Mouse (Mus musculus) adrenal gland, postnatal 14 days (tissue): Measurements from ENCODE around the gene Smg7. TPM values are rescaled to one million over a fixed set of nuclear protein-coding genes. Genes with fewer than 3 reads are reported as not detected.
"Not testable (repeated sequence)": the region's sequence is repeated elsewhere in the genome, so short reads cannot be mapped to it uniquely, and the experiment has no call there.

Experiments
- DNase-seq: peaks from one replicate; pipeline ENCODE4 v3.0.0; 2021; ENCODE audit warnings: mixed read lengths
- long read RNA-seq, 2 experiments: library from polyadenylated mRNA; stranded (forward); transcript quantifications; one replicate each; pipeline ENCODE4 v2.0.0; 2021
- total RNA-seq: library from RNA; stranded (reverse); gene quantifications from 2 replicates; pipeline ENCODE4 v1.2.3, GENCODE M21; 2021

The Smg7 gene
- total RNA-seq = 55.5 and 58.0 TPM in 2 replicates
- long read RNA-seq, experiment 1, partial matches to known transcripts = 2 of 5 reads
- long read RNA-seq, experiment 1, other reads (novel, unspliced or antisense) = 3 of 5 reads
- long read RNA-seq, experiment 2, partial matches to known transcripts = 1 of 4 reads
- long read RNA-seq, experiment 2, other reads (novel, unspliced or antisense) = 3 of 4 reads

DNA sequence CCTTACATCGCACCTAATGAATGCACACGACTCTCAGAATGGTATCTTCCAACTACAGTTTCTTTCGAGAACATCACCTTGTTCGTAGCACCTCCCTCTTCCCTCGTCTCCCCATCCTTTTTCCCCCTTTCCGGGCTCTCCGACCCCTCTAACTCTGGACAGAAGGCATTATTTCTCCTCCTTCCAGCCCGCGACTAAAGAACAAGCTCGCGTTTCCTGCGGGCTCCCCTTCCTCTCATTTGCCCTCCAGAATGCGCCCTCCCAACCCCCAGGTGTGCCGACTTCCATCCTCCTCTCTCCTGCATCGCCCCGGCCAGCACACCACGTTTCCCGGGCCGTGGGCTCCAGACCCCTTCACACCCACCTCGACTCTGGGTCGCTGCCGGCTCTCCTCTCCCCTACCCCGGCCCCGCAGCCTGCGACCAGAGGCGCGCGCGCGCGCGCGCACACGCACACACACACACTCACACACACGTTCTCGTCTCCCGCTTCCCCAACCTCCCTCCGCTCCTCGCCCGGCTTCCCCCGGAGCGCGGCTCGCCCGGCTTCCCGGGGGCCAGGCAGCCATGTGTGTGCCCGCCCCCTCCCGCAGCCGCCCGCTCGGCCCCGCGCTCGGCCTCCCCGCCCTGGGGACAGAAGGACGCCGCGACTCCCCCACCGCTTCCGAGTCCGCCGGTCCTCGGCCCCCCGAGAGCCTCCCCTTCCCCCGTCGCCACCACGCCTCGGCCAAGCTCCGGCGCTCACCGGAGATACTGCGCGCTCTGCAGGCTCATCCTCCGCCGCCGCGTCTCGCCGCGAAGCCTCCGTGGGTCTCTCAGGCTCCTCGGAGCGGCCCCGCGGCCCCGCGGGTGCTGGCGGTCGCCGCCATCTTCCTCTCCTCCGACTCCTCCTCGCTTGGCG is at the start of gene Smg7:
Smg7 (minus strand) TSS at position 882 of the 900 bp plus-strand sequence.
- peak; percentile 78 for DNase-seq

DNA sequence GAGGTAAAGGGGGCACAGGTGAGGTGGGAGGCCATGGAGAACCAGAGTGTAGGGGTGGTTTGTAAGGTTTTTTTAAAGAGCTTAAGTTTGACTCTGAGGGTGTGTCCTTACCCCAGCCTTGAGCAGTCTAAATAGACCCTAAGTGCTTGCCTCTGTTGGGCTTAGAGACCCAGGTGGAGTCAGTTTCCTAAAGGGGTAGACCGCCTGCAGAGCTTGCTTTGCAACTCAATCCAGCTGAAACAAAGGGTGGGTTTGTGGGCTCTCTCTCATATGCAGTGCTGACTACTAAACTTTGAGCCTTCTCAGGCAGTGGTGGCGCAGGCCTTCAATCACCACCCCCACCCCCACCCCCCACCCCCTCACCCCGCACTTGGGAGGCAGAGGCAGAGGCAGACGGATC is 40.5 kb upstream of the Smg7 start:
- DNase-seq = no peak

DNA sequence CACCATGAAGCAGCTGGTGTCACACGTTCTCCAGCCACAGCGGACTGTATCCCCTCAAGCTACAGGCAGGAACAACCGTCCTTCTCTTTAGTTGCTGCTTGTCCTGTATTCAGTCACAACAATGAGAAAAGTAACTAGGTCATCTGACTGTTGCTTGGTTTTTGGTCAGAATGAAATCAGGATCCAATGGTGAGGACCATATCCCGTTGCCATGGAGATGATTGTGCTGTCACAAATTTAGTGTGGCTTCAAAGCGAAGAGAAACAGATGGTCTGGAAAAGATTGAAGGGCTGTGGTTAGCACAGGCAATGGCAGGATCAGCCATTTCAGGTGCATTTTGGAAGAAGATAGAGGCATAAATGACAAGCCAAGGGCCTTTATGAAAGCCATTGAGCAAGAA is 33.9 kb upstream of the Smg7 start:
- DNase-seq = no peak

DNA sequence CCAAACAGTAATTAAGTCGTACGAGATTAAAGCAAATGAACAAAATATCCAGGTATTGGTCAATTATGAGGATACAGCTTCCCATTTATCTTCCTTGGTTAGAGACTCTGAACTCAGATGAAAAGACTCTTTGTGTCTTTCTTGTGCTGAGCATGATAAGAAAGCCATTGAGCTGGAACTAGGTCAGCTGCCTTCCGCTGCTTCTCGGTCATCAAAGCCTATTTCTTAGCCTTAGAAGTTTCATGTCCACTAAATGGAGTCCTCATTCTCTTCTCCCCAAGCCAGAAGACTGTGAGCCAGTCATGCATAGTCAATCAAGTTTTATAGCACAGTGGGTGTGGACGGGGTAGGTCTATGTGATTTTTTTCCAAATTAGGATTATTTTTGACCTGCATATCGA is 33.0 kb upstream of the Smg7 start:
- no peak for DNase-seq

DNA sequence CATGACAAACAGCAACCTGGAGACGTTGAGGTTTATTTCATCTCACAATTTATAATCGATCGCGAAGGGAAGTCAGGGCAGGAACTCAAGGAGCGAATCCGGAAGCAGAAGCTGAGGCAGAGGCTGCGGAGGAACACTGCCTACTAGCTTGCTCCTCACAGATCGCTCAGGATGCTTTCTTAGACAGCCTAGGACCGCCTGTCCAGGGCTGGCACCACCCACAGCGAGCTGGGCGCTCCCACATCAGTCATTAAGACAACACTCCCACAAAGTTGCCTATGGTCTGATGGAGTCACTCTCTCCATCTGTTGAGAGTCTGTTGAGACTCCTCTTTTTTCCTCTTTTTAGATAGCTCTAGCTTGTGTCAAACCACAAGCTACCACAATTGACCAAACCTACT is 31.5 kb upstream of the Smg7 start:
- DNase-seq = no peak

DNA sequence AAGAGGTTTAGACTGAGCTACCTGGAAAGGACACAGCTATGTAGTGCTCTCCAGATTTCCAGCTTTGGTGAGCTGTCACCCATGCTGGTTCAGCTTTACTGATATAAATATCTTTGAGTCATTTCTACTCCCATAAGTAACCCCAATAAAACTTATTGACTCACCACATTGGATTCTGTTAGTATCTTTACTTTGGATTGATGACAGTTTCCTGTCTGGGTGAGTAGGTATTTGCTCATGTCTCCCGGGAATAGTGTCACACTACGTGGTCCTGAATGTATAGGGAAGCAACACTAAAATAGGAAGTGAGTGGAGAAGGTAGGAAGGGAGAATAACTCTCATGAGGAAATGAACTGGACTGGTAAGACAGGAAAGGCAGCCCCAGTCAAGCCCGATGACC is 19.3 kb upstream of the Smg7 start:
- DNase-seq = no peak

DNA sequence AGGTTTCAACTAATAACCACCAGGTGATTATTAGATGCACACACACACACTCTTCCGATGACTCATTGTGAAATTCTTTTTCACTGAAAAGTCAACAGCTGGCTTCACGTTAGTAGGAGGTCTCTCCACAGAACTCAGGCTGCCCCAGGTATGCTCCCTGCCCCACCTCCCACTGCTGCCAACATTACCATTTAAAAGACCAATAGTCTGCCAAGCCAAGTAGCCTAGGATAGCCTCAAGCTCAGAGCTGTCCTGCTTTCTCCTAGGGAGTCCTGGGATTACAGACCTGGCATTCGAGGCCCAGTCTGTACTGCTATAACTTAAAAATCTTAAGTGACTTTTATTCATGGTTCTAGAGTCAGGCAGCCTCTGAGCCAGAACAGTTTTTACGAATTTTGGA is 15.2 kb upstream of the Smg7 start:
- no peak for DNase-seq

DNA sequence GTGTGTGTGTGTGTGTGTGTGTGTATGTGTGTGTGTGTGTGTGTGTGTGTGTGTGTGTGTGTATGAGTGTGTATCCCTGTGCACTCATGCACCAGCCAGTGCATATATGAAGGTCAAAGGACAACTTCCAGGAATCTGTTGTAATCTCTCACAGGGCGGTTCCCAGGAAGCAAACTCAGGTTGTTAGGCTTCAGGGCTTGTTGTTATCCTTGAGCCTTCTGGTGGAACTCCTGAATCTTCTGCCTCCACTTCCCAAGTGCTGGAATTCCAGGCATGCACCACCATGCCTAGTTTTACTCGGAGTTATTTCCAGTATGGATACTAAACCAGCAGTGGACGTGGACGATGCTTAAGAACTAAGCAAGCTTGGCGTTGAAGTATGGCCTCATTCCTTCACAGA is 14.5 kb upstream of the Smg7 start:
- no peak for DNase-seq

DNA sequence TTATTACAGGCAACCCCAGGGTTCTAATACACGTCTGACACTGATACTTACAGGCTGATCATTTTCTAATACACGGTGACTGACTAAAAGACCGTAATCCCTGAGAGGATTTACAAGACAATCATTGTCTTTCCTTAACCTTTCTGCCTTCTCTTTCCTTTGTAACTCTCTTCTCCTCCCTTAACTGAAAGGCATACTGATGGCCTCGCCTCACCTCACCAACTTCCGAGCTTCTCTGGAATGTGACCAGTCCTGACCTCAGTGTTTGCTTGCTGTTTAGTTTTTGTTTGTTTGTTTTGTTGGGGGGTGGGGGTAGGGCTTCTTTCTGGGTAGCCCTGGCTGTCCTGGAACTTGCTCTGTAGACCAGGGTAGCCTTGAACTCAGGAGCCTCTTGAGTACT is 13.3 kb upstream of the Smg7 start:
- no peak for DNase-seq

DNA sequence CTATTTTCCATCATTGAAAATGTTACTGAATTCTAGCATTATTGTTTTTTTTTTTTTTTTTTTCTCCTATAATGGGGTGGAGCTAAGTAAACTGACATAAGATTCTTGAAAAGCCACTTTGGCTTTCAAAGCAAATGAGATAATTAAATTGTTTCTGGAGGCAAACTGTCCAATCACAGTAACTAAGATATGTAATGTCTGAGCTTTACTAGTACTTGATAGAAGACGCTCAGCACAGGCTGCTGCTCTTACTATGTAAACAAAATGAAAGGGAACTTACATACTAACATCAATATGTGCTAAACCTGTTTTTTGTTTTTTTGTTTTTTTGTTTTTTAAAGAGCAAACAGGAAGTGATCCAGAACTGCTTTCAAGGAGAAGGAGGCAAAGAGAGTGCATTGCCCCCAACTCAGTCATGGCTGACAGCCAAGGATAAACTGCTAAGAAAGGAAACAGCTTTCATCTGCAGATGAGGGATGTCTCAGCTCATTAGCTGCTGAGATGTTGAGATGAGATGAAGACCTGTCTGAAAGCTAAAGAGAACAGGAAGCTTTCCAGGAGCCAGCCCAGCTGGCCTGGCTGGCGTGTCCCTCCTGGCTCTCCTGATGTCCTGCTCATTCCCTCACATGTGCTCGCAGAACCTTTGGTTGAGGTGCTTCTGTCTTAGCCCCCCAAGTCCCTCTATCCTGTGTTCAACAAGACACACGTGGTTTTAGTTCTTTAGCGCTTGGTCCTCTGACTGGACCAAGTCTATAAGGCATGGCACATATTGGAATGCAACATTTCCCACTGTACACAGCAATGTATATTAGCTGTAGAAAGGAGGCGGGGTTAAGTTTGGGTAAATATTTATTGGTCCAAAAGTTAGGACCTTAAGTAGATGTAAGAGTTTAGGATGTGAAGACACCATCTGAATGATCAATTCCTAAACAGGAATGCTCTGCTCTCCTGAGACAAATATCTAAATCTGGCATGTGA is 11.3 kb upstream of the Smg7 start:
- DNase-seq = no peak

DNA sequence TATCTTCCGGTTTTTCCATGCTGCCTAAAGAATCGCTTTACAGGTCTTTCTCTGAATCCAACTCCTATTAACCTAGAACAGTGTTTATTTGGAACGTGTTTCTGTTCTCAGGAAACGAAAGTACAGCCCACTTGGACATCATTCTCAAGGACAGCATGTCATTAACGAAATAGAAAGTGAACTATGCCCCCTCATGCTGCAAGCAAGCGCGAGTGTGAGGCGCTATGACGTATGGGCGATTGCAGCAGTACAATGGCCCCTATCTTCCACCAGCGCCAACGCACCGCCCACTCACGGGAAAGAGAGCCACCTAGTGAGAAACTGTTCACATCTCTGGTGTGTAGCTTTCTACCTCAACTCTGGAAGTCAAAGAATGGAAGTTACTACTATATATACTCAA is 2.0 kb upstream of the Smg7 start:
- peak; percentile 90 for DNase-seq

DNA sequence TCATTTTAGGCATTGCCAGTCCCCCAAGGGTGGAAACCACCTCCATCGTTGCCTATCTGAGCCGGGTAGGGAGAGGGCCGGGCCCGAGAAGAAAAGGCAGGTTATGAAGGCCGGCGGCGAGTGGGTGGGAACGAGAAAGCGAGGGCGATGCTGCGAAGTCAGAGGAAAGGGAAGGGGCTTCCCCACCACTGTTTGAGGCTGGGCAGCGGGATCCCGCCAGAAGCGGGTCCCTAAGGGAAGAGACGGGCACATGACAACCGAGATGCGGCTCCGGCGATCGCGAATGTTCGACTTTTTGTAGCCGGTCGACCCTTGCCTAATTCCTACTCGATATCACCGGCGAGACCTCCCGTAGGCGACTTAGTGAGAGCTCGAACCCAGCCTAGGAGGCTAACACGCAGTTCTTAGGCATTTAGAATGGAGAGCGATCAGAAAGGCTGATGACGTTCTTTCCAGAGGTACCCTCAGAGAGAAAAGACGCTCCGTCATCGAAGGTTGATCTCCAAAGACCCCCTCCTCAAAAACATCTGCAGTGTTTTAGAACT is 1.2 kb upstream of the Smg7 start:
- no peak for DNase-seq

DNA sequence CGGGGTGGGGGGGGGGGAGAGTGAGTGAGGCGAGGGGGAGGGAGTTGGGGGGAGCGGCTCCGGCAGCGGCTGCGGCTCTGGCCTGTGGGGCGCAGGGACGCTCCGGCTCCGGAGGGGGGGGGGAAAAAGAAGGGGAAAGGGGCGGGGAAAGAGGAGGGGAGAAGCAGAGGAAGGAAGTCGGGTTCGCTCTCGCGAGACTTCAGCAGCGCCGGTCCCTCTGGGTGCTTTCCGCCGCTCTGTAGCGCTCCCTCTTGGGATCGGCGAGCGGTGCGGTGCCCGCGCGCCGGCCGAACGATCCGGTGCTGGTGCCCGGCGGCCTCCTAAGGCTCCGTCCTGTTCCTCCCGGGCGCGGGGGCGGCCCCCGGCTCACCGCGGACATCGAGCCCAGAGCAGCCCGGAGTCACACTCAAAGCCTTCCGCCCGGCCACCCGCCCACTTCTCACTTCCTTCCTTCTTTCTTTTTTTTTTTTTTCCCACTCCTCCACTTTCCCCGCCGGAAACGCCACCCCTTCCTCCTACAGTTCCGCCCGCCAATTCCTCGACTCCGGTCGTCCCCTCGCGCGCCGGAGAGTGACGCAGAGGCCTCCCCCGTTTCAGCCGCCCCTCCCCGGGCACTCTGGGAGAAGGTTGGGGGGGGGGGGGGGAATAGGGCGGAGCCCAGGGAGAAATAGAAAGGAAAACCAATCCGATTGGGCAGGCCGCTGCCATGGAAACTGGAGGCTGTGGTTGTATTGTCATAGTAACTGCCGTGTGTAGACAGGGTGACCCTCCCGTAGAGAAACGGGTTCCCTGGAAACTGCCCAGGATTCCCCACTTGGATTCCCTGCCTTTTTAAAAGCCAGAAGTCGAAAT is 445 bp upstream of the Smg7 start:
- peak; percentile 98 for DNase-seq

DNA sequence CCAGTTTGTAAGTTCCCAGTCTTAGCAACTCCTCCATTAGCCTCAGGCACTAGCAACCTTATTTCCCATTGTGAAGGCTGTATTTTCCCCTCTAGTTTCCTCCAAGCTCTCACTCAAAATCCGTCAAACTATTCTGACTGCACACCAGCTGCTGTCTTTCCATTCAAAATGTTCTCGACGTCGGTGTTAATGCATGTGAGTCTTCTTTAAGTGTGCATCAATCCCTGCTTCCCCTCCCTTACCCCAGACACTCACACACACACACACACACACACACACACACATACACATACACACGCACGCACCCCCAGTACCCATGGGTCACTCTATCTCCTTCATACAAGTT is 1.1 kb downstream of the Smg7 start:
- no peak for DNase-seq

DNA sequence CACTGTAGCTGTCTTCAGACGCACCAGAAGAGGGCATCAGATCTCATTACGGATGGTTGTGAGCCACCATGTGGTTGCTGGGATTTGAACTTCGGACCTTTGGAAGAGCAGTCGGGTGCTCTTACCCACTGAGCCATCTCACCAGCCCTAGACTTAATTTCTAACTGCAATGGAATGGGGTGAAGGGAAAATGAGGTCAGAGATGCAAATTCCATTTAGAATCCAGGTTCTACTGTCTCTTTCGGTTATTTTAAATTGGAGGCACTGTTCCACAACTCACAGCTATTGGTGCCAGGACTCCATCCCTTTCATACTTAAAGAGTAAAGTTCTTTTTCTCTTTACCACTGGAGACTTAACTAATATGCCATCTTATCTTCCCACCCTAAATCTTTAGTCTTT is 14.4 kb downstream of the Smg7 start:
- DNase-seq = not testable (repeated sequence)

DNA sequence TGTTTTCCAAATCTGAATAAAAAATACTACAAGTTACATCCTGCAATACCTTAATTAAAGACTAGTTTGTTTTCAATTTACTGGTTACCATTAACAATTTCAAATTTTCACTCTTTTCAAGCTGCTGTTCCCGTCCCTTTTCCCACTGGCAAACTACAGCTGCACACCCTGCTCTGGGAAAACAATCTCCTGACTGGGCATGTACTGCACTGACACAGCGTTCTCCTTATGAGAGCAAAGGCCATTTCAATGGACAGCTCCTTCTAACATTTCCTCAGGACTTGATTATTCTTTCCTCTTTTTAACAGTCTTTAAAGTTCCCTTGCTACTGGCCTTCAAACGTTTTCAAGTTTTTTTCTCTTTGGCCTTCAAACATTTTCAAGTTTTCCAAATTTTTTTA is 31.4 kb downstream of the Smg7 start:
- no peak for DNase-seq

DNA sequence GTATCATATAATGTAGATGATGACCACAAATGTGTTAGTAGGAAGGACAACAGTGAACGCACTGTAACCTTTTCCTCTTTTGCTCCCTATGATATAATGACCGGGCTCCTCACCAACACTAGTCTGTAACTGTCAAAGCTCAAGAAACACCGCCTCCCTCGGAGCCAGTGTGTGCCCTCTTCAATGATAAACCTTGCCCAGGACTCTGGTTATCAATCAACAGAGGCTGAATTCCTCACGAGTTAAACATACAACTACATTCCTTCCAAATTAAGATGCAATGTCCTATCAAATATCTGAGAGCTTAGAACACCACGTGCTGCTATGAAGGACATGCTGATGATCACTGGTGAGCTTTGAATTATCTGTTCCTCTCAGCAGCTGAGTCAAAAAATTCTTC is 32.5 kb downstream of the Smg7 start:
- no peak for DNase-seq

DNA sequence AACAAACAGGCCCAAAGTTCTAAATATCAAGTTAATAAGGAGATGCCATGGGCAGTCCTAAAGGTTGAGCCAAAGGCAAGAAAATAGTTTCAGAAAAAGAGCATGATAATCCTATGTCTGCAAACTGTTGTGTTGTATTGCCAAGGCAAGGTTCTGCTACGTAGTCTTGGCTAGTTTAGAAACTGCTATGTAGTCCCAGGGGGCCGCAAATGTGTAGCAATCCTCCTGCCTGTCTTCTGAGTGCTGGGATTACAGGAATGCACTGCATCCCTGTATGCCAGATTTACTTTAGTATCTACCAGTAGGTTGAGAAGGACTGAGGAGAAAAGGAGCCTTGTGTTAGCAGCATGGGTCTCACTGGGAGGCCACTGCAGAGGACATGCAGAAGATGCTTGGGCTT is 55.6 kb downstream of the Smg7 start:
- peak; percentile 54 for DNase-seq

DNA sequence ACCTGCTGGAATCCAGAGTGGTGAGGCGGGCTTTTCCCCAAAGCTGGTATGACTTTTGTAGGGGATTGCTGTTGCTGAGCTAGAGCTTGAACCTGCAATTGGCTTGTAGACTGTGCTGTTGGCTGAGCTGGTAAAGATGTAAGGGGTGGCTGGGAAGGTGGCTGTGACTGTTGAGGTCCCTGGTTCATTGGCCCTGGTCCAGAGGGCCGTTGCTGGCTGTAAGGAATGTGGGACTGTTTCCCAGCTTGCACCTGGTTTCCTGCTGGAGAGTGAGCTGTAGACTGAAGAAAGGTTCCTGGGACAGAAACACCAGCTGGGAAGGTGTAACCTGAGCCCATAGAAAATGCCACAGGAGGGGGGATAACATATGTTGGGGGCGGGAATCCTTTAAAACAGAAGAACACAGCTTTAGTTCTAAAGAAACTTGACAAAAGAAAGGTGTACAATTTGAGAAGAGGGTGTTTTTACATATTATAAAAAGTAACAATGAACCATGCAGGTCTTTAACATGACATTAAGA is 57.2 kb downstream of the Smg7 start:
- DNase-seq = no peak

DNA sequence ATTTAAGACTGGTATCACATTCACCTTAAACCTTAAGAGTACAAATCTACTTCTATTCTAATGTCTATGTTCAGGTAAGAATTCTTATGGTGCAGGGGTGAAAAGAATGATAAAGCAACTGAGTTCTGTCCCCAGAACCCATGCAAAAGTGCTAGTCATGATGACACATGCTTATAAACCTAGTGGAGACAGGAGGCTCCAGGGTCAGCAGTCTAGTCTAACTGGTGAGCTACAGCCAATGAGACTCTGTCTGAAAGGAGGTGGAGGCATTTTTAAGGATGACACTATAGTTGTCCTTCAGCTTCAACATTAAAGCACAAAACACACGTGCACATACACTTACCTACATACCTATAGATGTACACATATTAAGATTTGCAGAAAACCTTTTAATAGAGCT is 57.8 kb downstream of the Smg7 start:
- no peak for DNase-seq

DNA sequence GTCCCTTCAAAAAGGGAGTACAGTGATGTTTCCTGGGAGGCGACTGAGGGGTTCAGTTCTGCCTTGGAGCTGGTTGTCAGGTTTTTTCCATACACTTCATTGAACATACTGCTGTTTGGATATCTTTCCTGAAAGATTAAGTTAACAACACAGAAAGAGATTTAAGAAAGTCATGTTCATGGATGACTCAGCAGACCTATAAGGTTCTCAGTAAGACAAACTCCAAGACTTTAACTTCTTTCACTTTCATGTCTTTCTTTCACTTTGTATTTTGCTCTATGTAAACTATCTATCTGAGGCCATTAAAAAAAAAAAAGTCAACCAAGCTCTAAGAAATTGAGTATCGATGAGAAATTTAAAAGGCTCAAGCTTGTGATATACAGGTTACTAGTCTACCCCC is 61.4 kb downstream of the Smg7 start:
- no peak for DNase-seq
